Mouse (Mus musculus) liver, embryonic 14.5 days (tissue): Measurements from ENCODE around the gene Fshr.

Experiments
- CTCF ChIP-seq: IDR thresholded peaks from 2 replicates; pipeline ENCODE4 v1.5.1; 2016; ENCODE audit warnings: antibody characterized with exemption, low read depth, control low read depth
- EP300 ChIP-seq: IDR thresholded peaks from 2 replicates; pipeline ENCODE4 v1.6.1; 2016; ENCODE audit warnings: antibody characterized with exemption, low read depth

DNA sequence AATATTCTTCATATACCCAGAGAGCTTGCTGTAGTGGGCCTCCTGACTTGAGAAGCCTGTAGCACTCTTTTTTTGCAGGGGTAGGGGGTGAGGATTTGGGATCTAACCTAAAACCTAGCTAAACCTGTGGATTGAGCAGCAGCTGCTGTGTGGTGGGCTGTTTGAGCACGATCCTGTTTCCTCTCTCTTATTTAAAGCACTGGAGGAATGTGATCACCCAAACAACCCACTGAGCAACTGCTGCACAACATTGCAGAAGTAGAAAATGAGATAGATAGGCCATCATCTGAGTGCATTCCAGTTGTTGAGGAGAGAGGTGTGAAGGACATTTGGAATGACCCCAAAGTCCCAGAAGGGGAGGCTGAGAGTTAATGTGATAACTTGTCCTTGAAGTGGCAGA lies 202.2 kb downstream of the Fshr start:
- no peak for TF ChIP-seq CTCF
- no peak for TF ChIP-seq EP300
